Mouse (Mus musculus) hindbrain, embryonic 11.5 days (tissue): ENCODE results near the gene Ubn2. TPM values are rescaled to one million over a fixed set of nuclear protein-coding genes. Genes with fewer than 3 reads are reported as not detected.

Source experiments
- ATAC-seq: fragments of 200-750 bp; cut with Nextera tagmentation; 2 replicates; pipeline ENCODE4 v1.8.0; 2017; ENCODE audit warnings: mild to moderate bottlenecking, moderate TSS enrichment, moderate library complexity; ENCODE audit not compliant: low FRiP score
- DNase-seq: peaks from one replicate; pipeline ENCODE4 v3.0.0-alpha.2; 2015; ENCODE audit warnings: low spot score
- H3K27ac ChIP-seq: fragments of 300-500 bp; sonication (generic); 2 replicates; pipeline ENCODE4 v1.5.1; 2014; ENCODE audit warnings: mild to moderate bottlenecking, low read depth, low read length
- H3K27me3 ChIP-seq: fragments of 300-500 bp; sonication (generic); 2 replicates; pipeline ENCODE4 v1.6.1; 2014; ENCODE audit warnings: mild to moderate bottlenecking, low read length, moderate library complexity, mixed read lengths; ENCODE audit not compliant: control insufficient read depth, insufficient read depth
- H3K36me3 ChIP-seq: fragments of 300-500 bp; sonication (generic); 2 replicates; pipeline ENCODE4 v1.6.1; 2014; ENCODE audit warnings: mild to moderate bottlenecking, low read length, moderate library complexity, mixed read lengths; ENCODE audit not compliant: control insufficient read depth, insufficient read depth
- H3K4me1 ChIP-seq: fragments of 300-500 bp; sonication (generic); replicated peaks from 2 replicates; pipeline ENCODE4 v1.6.1; 2014; ENCODE audit warnings: low read length, mixed read lengths; ENCODE audit not compliant: control insufficient read depth, insufficient read depth
- H3K4me2 ChIP-seq: fragments of 300-500 bp; sonication (generic); replicated peaks from 2 replicates; pipeline ENCODE4 v1.6.1; 2014; ENCODE audit warnings: mild to moderate bottlenecking, low read depth, low read length
- H3K4me3 ChIP-seq: fragments of 300-500 bp; sonication (generic); 2 replicates; pipeline ENCODE4 v1.5.1; 2014; ENCODE audit warnings: low read depth, low read length
- H3K9ac ChIP-seq: fragments of 300-500 bp; sonication (generic); 2 replicates; pipeline ENCODE4 v1.6.1; 2014; ENCODE audit warnings: low read depth, low read length
- H3K9me3 ChIP-seq: fragments of 300-500 bp; sonication (generic); 2 replicates; pipeline ENCODE4 v1.6.1; 2016; ENCODE audit warnings: low read length; ENCODE audit not compliant: control insufficient read depth
- WGBS: fragments of 180-500 bp; shearing (Covaris S2); extraction: QIAGEN DNeasy Blood & Tissue Kit; methylation state at CpG from one replicate; pipeline ENCODE4 v1.1.7; 2014; 5-methylcytosine and 5-hydroxymethylcytosine counted together
- polyA plus RNA-seq: library from polyadenylated mRNA; unstranded; fragments of >200 nt; fragmentation: Nextera tagmentation; extraction: Ambion mirVana; gene quantifications from 2 replicates; pipeline ENCODE4 v1.2.1, GENCODE M21; 2014

Ubn2 gene
- polyA plus RNA-seq, 1 experiment from 2014 or later: 27.8 TPM

- H3K4me3 ChIP-seq: no peak overlapping the region
- no peaks in the 10 kb centered on the region for H3K27me3 ChIP-seq
- no peaks in the 10 kb centered on the region for H3K4me1 ChIP-seq
- no peak overlapping the region for H3K4me2 ChIP-seq
- no peak overlapping the region for H3K9ac ChIP-seq
- DNase-seq (no peak), ATAC-seq (no peak)
- 95% methylated on average over 3 of the region's 3 CpGs for WGBS
- no peaks in the 10 kb centered on the region for H3K9me3 ChIP-seq
- H3K27ac ChIP-seq: no peak overlapping the region
- H3K36me3 ChIP-seq: peaks cover 2% of the 10 kb centered on the region; the same call in 1 of the 2 replicates
Measured at GRCm38 (mm10) chr6:38458075-38458474, 24.3 kb downstream of the Ubn2 start.

DNA sequence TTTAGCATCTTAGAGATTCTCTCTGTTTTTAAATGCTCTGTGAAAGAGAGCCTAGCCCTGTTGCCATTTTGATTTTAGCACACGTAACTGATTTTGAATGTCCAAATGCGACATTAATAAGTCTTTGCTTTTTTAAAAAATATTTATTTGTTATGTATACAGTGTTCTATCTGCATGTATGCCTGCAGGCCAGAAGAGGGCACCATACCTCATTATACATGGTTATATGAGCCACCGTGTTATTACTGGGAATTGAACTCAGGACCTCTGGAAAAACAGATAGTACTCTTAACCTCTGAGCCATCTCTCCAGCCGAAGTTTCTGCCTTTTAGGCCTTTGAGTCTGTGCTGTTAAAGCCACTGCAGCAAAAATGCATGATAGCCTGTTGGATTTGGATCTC lies 35.8 kb downstream of the Ubn2 start:
- peaks cover 4% of the 10 kb centered on the region; the same call in 1 of the 2 replicates for H3K36me3 ChIP-seq
- no peak for ATAC-seq

GRCm38 (mm10) chr6:38481694-38482371 lies 48.1 kb downstream of the Ubn2 start:
- no peaks in the 10 kb centered on the region for H3K27me3 ChIP-seq
- no peak for ATAC-seq
- no peak overlapping the region for H3K4me2 ChIP-seq
- H3K9me3 ChIP-seq: no peaks in the 10 kb centered on the region
- no peak overlapping the region for H3K27ac ChIP-seq
- H3K9ac ChIP-seq: no peak overlapping the region
- H3K4me3 ChIP-seq: no peak overlapping the region
- no peaks in the 10 kb centered on the region for H3K4me1 ChIP-seq
- peak; percentile 33 for DNase-seq
- WGBS: 72% methylated on average over 5 of the region's 5 CpGs
- 0 out of 2 replicates have a peak, but pooled peaks cover 2% of the 10 kb centered on the region for H3K36me3 ChIP-seq

More for the DNA sequence above, 35.8 kb downstream of the Ubn2 start:
- 90% methylated on average over 4 of the region's 4 CpGs for WGBS
- H3K4me2 ChIP-seq: no peak overlapping the region
- H3K4me3 ChIP-seq: no peak overlapping the region
- no peak overlapping the region for H3K9ac ChIP-seq
- no peaks in the 10 kb centered on the region for H3K9me3 ChIP-seq
- peak; percentile 2 for DNase-seq
- no peak overlapping the region for H3K27ac ChIP-seq
- no peaks in the 10 kb centered on the region for H3K4me1 ChIP-seq
- H3K27me3 ChIP-seq: no peaks in the 10 kb centered on the region

DNA sequence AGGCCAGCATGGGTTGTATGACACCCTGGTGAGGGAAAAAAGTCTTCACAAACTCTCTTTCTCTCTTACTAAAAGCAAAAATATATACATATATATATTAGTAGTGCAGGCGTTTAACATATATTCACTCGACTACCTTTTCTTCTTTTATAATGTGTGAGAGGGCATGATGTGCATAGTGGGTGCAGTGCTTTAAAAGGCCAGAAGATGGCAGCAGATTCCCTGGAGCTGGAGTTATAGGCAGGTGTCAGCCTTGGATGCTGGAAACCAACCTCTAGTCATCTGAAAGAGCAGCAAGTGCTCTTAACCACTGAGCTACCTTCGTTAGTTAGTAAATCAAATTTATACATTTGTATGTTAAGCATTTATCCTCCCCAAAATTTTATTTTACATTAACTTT lies 58.8 kb downstream of the Ubn2 start:
- H3K9ac ChIP-seq: no peak overlapping the region
- no peaks in the 10 kb centered on the region for H3K9me3 ChIP-seq
- peaks cover 5% of the 10 kb centered on the region for H3K36me3 ChIP-seq
- no peak for ATAC-seq
- no peaks in the 10 kb centered on the region for H3K4me1 ChIP-seq
- H3K27ac ChIP-seq: no peak overlapping the region
- 80% methylated on average over 3 of the region's 3 CpGs for WGBS
- H3K27me3 ChIP-seq: no peaks in the 10 kb centered on the region
- DNase-seq: peak; percentile 70
- no peak overlapping the region for H3K4me2 ChIP-seq
- no peak overlapping the region for H3K4me3 ChIP-seq

DNA sequence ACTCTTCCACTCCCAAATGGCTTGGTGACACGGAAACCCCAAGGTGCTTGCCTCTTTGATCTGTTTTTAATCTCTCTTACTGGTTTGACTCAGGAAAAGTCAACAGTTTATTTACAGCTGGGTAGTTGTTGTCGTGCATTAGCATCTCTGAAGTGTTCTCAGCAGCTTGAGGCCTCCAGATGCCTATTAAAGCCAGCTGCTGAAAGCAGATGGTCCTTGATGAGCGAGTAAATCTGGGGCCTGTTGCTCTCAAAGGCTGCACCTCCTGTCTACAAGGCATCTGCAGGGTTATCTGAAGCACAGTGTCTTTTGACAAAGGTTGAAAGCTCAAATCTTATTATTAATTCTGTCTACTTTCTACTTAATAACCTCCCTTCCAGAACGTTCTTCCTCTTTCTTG lies 61.9 kb downstream of the Ubn2 start:
- no peaks in the 10 kb centered on the region for H3K9me3 ChIP-seq
- no peaks in the 10 kb centered on the region for H3K4me1 ChIP-seq
- 61% methylated on average over 4 of the region's 4 CpGs for WGBS
- ATAC-seq: no peak
- H3K4me2 ChIP-seq: no peak overlapping the region
- H3K27me3 ChIP-seq: no peaks in the 10 kb centered on the region
- H3K9ac ChIP-seq: no peak overlapping the region
- DNase-seq: no peak
- H3K27ac ChIP-seq: no peak overlapping the region
- no peak overlapping the region for H3K4me3 ChIP-seq
- peaks cover 9% of the 10 kb centered on the region for H3K36me3 ChIP-seq

GRCm38 (mm10) chr6:38512096-38512495 lies 78.3 kb downstream of the Ubn2 start:
- no peak overlapping the region for H3K9ac ChIP-seq
- H3K27ac ChIP-seq: no peak overlapping the region
- no peak overlapping the region for H3K4me2 ChIP-seq
- ATAC-seq (no peak), DNase-seq (no peak)
- H3K4me1 ChIP-seq: no peaks in the 10 kb centered on the region
- no peaks in the 10 kb centered on the region for H3K36me3 ChIP-seq
- H3K4me3 ChIP-seq: no peak overlapping the region
- no peaks in the 10 kb centered on the region for H3K27me3 ChIP-seq
- H3K9me3 ChIP-seq: no peaks in the 10 kb centered on the region
- WGBS: 94% methylated on average over 1 of the region's 1 CpGs

GRCm38 (mm10) chr6:38512830-38513229 lies 79.1 kb downstream of the Ubn2 start:
- Histone ChIP-seq H3K4me1 (no peaks in the 10 kb centered on the region), H3K4me2 (no peak overlapping the region), H3K36me3 (no peaks in the 10 kb centered on the region), H3K9me3 (no peaks in the 10 kb centered on the region), H3K9ac (no peak overlapping the region), H3K4me3 (no peak overlapping the region), H3K27me3 (no peaks in the 10 kb centered on the region), H3K27ac (no peak overlapping the region)
- ATAC-seq (no peak), DNase-seq (no peak)

DNA sequence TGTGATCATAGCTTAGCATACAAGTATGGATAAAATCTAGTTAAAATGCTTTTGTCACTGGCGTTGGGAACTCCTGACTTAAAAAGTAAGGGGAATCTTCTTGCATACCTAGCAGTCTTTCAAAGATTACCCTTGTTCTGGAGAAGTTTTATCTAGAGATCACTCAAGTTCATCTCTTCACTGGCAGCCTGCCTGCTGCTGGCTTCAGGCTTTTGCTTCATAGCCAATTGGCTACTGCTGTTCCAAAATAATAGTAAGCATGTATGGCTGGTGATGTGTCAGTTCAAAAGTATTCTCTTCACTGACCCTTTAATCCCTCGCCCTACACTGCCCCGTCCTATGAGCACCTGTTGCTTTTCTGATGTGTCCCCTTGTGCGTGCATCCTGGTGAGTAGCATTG lies 81.5 kb downstream of the Ubn2 start:
- no peak overlapping the region for H3K4me2 ChIP-seq
- no peak for ATAC-seq
- no peak overlapping the region for H3K4me3 ChIP-seq
- H3K9ac ChIP-seq: no peak overlapping the region
- no peaks in the 10 kb centered on the region for H3K9me3 ChIP-seq
- no peak overlapping the region for H3K27ac ChIP-seq
- no peaks in the 10 kb centered on the region for H3K27me3 ChIP-seq
- DNase-seq: no peak
- 92% methylated on average over 4 of the region's 4 CpGs for WGBS
- no peaks in the 10 kb centered on the region for H3K36me3 ChIP-seq
- H3K4me1 ChIP-seq: no peaks in the 10 kb centered on the region

GRCm38 (mm10) chr6:38523851-38524250 lies 90.1 kb downstream of the Ubn2 start:
- no peaks in the 10 kb centered on the region for H3K4me1 ChIP-seq
- H3K27ac ChIP-seq: no peak overlapping the region
- H3K4me2 ChIP-seq: no peak overlapping the region
- H3K36me3 ChIP-seq: no peaks in the 10 kb centered on the region
- DNase-seq (no peak), ATAC-seq (no peak)
- no peak overlapping the region for H3K9ac ChIP-seq
- WGBS: 27% methylated on average over 8 of the region's 8 CpGs
- no peaks in the 10 kb centered on the region for H3K27me3 ChIP-seq
- no peak overlapping the region for H3K4me3 ChIP-seq
- H3K9me3 ChIP-seq: no peaks in the 10 kb centered on the region
